Mouse (Mus musculus) layer of hippocampus, adult 8-10 months (tissue): ENCODE results near the gene Mgat5. TPM values are rescaled to one million over a fixed set of nuclear protein-coding genes. Genes with fewer than 3 reads are reported as not detected.

Experiments used
- DNase-seq, 2 experiments: peaks; one replicate each; pipeline ENCODE4 v3.0.0; 2022; ENCODE audit warnings: low spot score in 2 of 2
- total RNA-seq, 4 experiments: library from RNA; stranded (reverse); gene quantifications; 2 replicates each; pipeline ENCODE4 v1.2.4; 2022

Gene Mgat5
- total RNA-seq, 4 experiments from 2014 or later, result 53.3 to 57.1 (median 55.1) TPM

- no peak for DNase-seq
Observed at GRCm38 (mm10) chr1:127216979-127217378, 12.2 kb downstream of the Mgat5 start.

- no peak for DNase-seq
Observed at GRCm38 (mm10) chr1:127217665-127218064, 12.8 kb downstream of the Mgat5 start.

- no peak for DNase-seq
Observed at GRCm38 (mm10) chr1:127218182-127218581, 13.4 kb downstream of the Mgat5 start.

- DNase-seq, result no peak
Observed at GRCm38 (mm10) chr1:127219161-127219560, 14.3 kb downstream of the Mgat5 start.

- DNase-seq, result no peak
Observed at GRCm38 (mm10) chr1:127219621-127220020, 14.8 kb downstream of the Mgat5 start.

GRCm38 (mm10) chr1:127221998-127222736, 17.4 kb downstream of the Mgat5 start:
- no peak for DNase-seq

- DNase-seq, result no peak
Observed at GRCm38 (mm10) chr1:127225060-127225459, 20.2 kb downstream of the Mgat5 start.

GRCm38 (mm10) chr1:127229011-127229410, 24.2 kb downstream of the Mgat5 start:
- DNase-seq, result no peak

GRCm38 (mm10) chr1:127230468-127230867, 25.7 kb downstream of the Mgat5 start:
- DNase-seq, result no peak

GRCm38 (mm10) chr1:127233191-127233651, 28.4 kb downstream of the Mgat5 start:
- no peak for DNase-seq

- DNase-seq, result no peak
Observed at GRCm38 (mm10) chr1:127235157-127235556, 30.3 kb downstream of the Mgat5 start.

- DNase-seq, result no peak
Observed at GRCm38 (mm10) chr1:127236396-127236795, 31.6 kb downstream of the Mgat5 start.

- no peak for DNase-seq
Observed at GRCm38 (mm10) chr1:127238871-127239314, 34.1 kb downstream of the Mgat5 start.

GRCm38 (mm10) chr1:127239914-127240313, 35.1 kb downstream of the Mgat5 start:
- no peak for DNase-seq

GRCm38 (mm10) chr1:127242151-127242887, 37.5 kb downstream of the Mgat5 start:
- DNase-seq, result no peak

GRCm38 (mm10) chr1:127242888-127243588, 38.2 kb downstream of the Mgat5 start:
- no peak for DNase-seq

GRCm38 (mm10) chr1:127244054-127244770, 39.4 kb downstream of the Mgat5 start:
- no peak for DNase-seq

GRCm38 (mm10) chr1:127246158-127246557, 41.3 kb downstream of the Mgat5 start:
- no peak for DNase-seq

GRCm38 (mm10) chr1:127248433-127248832, 43.6 kb downstream of the Mgat5 start:
- no peak for DNase-seq

GRCm38 (mm10) chr1:127249621-127250020, 44.8 kb downstream of the Mgat5 start:
- no peak for DNase-seq

- no peak for DNase-seq
Observed at GRCm38 (mm10) chr1:127250313-127250712, 45.5 kb downstream of the Mgat5 start.
